Mouse (Mus musculus) yolk sac, embryonic 10.5 days (tissue): ENCODE measurements around the gene Rasgrf1.

ENCODE experiments used
- DNase-seq: peaks from one replicate; pipeline ENCODE4 v3.0.0-alpha.2; 2017; ENCODE audit warnings: low spot score

The Rasgrf1 gene

DNA sequence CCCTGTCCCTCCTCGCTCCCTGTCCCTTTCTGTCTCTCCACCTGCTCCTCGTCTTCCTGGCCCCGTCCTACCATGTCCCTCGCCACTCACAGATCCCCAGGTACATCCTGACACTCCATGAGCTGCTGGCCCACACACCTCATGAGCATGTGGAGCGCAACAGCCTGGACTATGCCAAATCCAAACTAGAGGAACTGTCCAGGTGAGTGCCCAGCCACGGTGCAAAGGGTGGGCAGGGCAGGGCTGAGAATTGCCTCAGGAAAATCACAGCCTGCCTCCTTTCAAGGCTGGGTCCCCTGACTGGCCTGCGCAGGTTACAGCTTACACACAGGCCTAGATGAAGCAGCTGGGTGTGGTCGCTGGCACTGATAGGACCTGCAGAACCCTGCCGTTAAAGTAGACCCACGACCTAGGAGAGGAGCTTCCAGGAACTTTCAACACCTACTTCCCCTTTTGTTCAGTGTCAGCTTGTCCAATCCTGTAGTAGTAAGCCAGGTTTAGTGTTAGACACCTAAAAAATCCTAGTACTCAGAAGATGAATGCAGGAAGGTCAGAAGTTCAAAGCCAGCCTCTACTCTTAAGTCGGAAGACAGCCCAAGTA, 61.3 kb downstream of the Rasgrf1 start:
- DNase-seq: no peak

DNA sequence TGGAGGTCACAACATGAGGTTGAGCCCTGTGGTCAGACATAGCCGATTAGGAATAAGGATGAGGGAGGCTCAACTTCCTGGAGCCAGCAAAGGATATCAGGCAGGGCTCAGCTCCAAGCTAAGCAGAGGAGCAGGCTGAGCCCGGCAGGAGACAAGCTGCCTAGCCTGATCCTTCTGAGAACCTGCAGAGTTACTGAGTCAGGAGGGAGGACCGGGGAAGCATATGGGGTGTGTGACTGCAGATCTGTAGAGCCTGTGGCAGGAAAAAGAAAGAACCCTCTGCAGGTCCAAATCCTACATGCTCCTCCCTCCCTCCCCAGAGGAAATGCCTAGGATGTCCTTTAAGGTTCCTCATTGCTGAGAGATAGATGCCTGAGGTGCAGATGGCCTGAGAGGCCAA, 62.6 kb downstream of the Rasgrf1 start:
- no peak for DNase-seq

DNA sequence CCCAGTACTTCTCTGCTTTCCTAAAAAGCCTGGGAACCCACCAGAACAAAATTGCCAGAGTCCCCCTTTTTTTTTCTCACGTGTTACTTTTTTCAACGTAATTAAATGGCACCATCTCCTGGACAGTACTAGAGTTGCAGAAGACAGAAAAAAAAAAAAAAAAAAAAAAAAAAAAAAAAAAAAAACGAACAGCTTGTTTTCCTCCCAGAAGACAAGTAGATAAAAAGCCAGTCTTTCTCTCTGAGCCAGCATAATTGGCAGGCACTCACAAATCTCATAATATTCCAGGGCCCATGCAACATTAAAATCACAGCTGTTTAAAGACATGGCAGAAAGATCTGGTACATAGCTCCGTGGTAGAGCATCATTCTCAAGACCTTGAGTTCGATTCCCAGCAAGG, 64.1 kb downstream of the Rasgrf1 start:
- no peak for DNase-seq

- DNase-seq: no peak
These were observed 64.8 kb downstream of the Rasgrf1 start for GRCm38 (mm10) chr9:89974463-89974931.

DNA sequence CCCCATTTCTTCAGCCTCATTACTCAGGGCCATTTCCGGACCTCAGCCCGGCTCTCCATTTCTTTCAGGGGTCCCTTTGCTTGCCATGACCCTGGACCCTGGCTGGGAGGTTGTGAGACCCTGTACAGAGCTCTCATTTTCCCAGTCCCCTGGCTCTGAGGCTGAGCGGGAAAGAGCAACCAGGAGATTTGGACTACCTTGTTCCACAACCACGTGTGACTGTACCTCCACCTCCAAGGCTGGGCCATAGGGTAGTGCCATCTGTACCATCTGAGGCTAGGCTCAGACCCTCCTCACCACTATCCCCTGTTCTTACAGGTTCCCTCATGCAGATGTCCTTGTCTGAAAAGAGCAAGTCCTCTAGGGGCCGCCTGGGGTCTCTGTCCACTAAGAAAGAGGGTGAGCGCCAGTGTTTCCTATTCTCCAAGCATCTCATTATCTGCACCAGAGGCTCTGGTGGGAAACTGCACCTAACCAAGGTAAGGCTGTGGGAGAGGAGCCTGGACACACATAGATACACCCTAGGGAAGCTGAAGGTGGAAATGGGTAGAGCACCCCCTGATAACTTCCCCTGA, 66.7 kb downstream of the Rasgrf1 start:
- no peak for DNase-seq

GRCm38 (mm10) chr9:89979248-89979647, 69.5 kb downstream of the Rasgrf1 start:
- peak; percentile 21 for DNase-seq

DNA sequence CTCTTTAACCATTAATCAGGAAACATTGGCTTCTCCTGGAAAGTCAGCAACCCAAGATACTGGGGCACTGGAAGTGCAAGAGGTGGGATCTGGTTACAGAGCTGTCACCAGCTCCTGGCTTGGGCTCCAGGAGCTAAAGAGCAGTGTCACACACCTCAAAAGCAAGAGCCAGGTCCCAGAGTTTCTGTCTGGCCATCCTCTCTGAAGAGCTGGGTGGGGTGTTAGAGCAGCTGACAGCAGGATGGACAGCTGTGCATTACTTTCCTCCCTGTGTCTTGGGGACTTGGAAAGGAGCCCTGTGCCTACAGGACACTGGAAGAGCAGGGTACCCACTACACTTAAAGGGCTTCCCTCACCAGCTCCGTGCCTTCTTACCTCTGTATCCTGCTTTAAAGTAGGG, 72.5 kb downstream of the Rasgrf1 start:
- DNase-seq: peak; percentile 36

DNA sequence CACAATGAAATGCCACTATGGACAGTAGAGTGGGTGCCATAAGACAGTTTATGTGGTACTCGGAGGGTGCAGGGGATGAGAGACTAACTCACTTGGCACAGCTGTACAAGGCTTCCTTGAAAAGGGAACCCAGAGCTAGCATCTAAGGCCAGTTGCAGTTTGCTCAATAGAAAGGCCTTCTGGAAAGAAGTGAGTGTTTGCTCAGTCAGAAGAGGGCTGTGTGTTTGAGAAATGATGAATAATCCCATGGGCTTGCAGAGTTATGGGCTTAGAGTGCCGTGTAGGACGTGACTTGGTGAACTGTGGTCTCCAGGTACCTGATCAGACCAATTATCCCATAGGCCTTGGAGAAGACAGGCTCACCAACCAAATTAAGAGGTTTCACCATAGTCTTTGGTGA, 78.3 kb downstream of the Rasgrf1 start:
- DNase-seq: no peak

DNA sequence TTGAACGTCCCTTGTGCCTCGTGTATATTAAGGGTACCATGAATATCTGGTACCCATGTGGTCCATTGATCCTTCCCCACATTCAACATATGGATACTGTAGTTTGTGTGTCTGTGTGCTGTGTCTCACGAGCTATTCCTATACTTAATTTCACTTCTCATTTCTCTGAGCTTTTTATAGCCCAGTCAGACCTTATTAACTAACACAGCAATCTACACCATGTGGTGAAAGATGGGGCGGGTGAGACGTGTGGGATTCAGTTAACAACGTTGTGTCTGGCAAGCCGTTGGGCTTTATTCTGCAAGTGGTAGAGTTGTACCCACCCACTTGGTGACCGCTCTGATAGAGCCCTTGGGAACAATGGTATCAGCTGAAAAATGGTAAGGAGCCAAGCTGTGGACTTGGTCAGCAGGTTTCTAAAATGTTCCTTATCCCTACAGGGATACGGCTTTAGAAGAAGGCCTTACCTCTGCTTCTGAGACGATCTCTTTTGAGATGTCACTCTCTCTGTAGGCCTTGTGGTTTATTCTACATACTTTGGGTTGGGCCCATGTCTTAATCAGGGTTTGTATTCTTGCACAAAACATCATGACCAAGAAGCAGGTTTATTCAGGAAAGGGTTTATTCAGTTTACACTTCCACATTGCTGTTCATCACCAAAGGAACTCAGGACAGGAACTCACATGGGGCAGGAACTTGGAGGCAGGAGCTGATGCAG, 79.3 kb downstream of the Rasgrf1 start:
- no peak for DNase-seq

GRCm38 (mm10) chr9:90006432-90006831, 96.7 kb downstream of the Rasgrf1 start:
- no peak for DNase-seq

- no peak for DNase-seq
These were observed 97.4 kb downstream of the Rasgrf1 start for GRCm38 (mm10) chr9:90007094-90007493.

GRCm38 (mm10) chr9:90008138-90008537, 98.4 kb downstream of the Rasgrf1 start:
- no peak for DNase-seq

DNA sequence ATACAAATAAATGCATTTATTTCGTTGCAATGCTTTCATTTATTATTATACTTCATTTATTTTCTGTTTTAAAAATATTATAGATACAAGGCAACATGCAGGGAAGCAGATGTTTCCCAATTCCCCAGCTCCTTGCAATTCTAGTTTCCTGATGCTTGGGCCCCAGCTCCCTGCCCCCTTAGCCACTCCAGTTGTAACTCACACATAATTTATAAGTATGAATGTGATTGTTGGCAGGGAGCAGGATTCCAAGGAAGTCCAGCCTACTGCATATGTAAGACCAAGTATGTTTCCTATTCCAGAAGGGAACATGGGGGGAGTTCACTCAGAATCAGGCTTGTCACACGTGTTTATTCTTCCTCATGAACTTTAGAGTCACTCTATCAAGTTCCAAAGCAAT, 102.1 kb downstream of the Rasgrf1 start:
- DNase-seq: no peak

- no peak for DNase-seq
These were observed 104.9 kb downstream of the Rasgrf1 start for GRCm38 (mm10) chr9:90014649-90015048.

DNA sequence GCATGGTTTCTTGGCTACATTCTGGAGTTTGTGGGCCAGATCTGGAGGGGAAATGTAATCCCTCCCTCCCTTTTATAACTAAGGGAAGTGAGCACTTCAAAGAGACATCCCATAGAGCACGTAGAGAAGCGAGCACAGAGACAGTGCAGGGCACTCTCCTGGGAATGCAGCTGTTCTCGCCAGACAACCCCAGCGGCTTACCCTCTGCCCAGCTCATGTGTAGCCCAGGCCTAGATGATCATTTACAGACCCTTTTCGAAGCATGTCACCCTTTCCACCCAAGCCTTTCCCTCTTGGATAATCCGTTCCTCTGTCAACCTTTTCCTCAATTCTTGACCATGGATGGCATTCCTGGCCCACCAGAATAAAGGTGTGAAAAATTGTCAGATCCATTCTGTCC, 106.5 kb downstream of the Rasgrf1 start:
- DNase-seq: no peak

GRCm38 (mm10) chr9:90020866-90021265, 111.2 kb downstream of the Rasgrf1 start:
- DNase-seq: no peak

GRCm38 (mm10) chr9:90021442-90021841, 111.7 kb downstream of the Rasgrf1 start:
- no peak for DNase-seq

DNA sequence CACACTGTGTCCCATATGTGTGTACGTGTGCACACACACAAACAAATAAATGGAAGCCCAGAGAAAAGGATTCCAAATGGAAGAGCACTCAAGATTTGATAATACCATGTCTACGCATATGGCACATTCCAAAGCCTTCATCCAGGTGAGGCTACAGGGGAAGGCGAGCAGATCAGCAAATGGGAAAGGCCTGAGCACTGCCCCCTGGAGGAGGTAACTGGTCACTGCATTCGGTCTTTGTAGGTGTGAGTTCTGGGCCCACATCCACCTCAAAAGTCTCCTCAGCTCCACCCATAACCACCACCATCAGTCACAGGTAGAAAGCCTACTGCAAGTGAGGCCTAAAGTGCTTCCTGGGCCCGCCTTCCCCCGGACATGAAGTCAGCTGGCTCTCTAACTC, 118.0 kb downstream of the Rasgrf1 start:
- no peak for DNase-seq

DNA sequence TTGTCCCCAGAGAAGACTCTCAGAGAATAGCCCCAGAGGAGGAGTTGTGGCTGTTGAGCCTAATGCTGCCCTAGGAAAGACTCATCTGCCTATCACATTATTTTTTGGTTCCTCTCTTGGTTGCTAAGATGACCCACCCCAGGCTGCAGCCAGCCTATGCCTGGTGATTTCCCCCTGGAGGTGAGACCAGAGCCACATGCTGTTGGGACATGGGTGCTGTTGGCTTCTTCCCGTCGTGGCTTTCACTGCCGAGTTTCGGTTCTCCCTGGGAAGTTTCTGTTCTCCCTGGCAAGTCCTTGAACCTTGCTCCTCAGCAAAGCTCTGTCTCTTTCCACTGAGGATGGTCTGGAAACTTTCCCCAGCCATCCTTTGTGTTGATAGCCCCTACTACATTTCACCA, 124.2 kb downstream of the Rasgrf1 start:
- DNase-seq: no peak

- no peak for DNase-seq
These were observed 125.5 kb downstream of the Rasgrf1 start for GRCm38 (mm10) chr9:90035168-90035567.

DNA sequence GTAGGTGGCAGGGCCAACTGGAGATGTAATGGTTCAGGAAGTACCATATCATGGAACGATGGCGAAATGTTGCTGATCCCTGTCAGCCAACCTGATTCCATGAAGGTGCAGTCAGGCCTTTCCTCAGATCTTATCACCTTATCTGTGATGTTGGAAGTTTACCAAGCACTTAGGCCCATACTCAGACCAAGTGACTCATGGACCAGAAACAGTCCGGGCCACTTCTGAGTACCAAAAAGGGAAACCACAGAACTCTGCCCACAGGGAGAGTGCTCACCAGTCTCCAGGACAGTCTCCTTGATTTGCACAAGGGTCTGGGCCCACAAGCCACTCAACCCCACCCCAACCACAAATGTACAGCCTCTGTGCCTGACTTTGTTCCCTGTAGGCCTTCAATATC, 126.1 kb downstream of the Rasgrf1 start:
- no peak for DNase-seq

DNA sequence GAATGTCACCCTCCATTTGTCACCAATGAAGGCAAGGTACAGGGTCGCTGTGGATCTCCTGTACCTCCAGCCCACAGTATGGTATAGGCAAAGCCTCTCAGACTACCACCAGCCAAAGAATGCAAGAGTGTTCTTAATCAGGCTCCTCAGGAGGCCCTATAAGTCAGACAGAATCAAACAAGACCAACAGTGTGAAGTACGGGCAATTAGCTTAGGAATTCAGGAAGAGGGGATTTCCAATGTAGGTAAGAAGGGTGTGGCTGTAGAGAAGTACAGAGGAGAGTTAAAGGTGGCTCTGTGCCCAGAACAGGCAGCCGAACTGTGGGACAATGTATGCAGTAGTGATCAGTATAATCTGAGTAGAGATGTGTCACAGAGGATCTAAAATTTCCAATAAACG, 126.6 kb downstream of the Rasgrf1 start:
- no peak for DNase-seq

GRCm38 (mm10) chr9:90038535-90038934, 128.8 kb downstream of the Rasgrf1 start:
- DNase-seq: peak; percentile 76

DNA sequence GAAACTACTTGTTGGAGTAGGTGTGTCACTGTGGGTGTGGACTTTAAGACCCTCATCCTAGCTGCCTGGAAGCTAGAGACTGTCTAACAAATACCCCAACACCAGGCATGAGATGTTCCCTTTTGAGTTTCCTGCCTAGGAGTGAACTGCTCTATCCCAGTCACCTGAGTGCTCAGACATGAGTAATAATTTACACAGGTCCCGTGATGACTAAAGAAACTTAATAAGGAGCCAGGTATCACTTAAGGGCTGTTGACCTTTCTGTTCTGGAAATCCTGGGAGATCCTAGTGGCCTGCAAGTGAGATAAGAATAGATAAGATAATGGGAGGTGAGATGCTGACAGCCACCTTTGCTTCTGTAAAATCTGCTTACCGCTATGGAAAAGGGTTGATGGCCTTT, 131.2 kb downstream of the Rasgrf1 start:
- peak; percentile 67 for DNase-seq
